Mouse (Mus musculus): ENCODE data around the gene Baz1b. TPM values are rescaled to one million over a fixed set of nuclear protein-coding genes. Genes with fewer than 3 reads are reported as not detected.

Baz1b gene
- total RNA-seq, 1 experiment, result 70.1 TPM

DNA sequence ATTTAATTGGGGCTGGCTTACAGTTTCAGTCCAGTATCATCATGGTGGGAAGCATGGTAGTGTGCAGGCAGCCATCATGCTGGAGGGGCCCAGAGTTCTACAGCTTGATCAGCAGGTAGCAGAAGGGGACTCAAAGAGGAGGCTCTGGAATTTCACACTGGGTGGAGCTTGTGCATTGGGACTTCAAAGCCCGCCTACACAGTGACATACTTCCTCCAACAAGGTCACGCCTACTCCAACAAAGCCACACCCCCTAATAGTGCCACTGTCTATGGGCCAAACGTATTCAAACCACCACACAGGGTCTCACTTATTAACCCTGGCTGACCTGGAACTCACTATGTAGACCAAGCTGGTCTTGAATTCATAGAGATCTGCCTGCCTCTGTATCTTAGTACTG, 69.1 kb downstream of the Baz1b start:
- DNase-seq (ENCODE audit: low read depth, low spot score), result no peak
- Histone ChIP-seq H3K27ac (ENCODE audit: insufficient read depth, low read depth, low read length, poor library complexity, severe bottlenecking) (no peak overlapping the region), H3K4me3 (ENCODE audit: insufficient read depth in 1 of 2, low read depth in 1 of 2, low read length in 2 of 2, poor library complexity in 1 of 2, severe bottlenecking in 1 of 2) (no peak overlapping the region), H3K9me3 (ENCODE audit: control insufficient read depth, insufficient read depth, low read depth, low read length) (no peaks in the 10 kb centered on the region), H3K36me3 (ENCODE audit: control insufficient read depth, insufficient read depth, low read length, poor library complexity, severe bottlenecking) (no peaks in the 10 kb centered on the region), H3K9ac (ENCODE audit: insufficient read depth, low read depth, low read length, poor library complexity, severe bottlenecking) (no peak overlapping the region), H3K4me1 (ENCODE audit: control insufficient read depth in 2 of 2, insufficient read depth in 2 of 2, low read length in 2 of 2, poor library complexity in 1 of 2) (peaks cover 2 to 3% of the 10 kb centered on the region in 2 experiments; a peak in 1 of 4 replicates)
- in situ Hi-C loops (cut with MboI; ENCODE audit: low sequenced_read_pairs in 2 of 2, unreplicated experiment in 2 of 2), result no loop called here
- no peak for TF ChIP-seq MAFK (IDR thresholded peaks at IDR 0.05; ENCODE audit: insufficient read depth, low read depth, low read length)
- TF ChIP-seq ZC3H11A (IDR thresholded peaks at IDR 0.05; ENCODE audit: borderline replicate concordance, low read depth, low read length), result no peak
- TF ChIP-seq ZNF384 (IDR thresholded peaks at IDR 0.05; ENCODE audit: low read depth, low read length), result no peak
- TF ChIP-seq CHD2 (IDR thresholded peaks at IDR 0.05; ENCODE audit: low read depth, low read length), result no peak
- TF ChIP-seq HCFC1 (IDR thresholded peaks at IDR 0.05; ENCODE audit: borderline replicate concordance, insufficient read depth, low read length), result no peak

DNA sequence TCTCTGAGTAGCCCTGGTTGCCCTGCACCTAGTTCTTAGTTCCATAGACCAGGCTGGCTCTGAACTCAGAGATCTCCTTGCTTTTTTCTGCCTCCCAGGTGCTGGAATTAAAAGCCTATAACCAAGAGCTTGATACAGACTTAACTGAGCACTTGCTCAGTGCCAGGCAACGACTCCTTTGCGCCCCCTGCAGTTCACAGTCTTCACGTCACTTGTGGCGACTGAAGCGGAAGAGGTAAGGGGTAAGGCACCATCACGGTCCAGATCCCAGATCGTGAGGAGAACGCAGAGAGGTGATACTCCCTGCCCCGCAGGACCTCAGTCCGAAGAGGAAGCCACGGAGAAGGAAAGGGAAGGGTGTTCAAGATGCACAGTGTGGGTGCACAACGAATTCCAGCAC, 70.5 kb downstream of the Baz1b start:
- DNase-seq (ENCODE audit: low read depth, low spot score), result no peak
- no peak overlapping the region for H3K9ac ChIP-seq (ENCODE audit: insufficient read depth, low read depth, low read length, poor library complexity, severe bottlenecking)
- TF ChIP-seq CHD2 (IDR thresholded peaks at IDR 0.05; ENCODE audit: low read depth, low read length), result 0 out of 2 replicates have a peak, but pooled peaks have one; percentile 16
- no peak for TF ChIP-seq MAFK (IDR thresholded peaks at IDR 0.05; ENCODE audit: insufficient read depth, low read depth, low read length)
- in situ Hi-C loops (cut with MboI; ENCODE audit: low sequenced_read_pairs in 2 of 2, unreplicated experiment in 2 of 2), result no loop called here
- no peak overlapping the region for H3K27ac ChIP-seq (ENCODE audit: insufficient read depth, low read depth, low read length, poor library complexity, severe bottlenecking)
- no peak overlapping the region for H3K4me3 ChIP-seq (ENCODE audit: insufficient read depth in 1 of 2, low read depth in 1 of 2, low read length in 2 of 2, poor library complexity in 1 of 2, severe bottlenecking in 1 of 2)
- no peaks in the 10 kb centered on the region for H3K36me3 ChIP-seq (ENCODE audit: control insufficient read depth, insufficient read depth, low read length, poor library complexity, severe bottlenecking)
- peaks cover 2 to 3% of the 10 kb centered on the region in 2 experiments; a peak in 1 of 4 replicates for H3K4me1 ChIP-seq (ENCODE audit: control insufficient read depth in 2 of 2, insufficient read depth in 2 of 2, low read length in 2 of 2, poor library complexity in 1 of 2)
- H3K9me3 ChIP-seq (ENCODE audit: control insufficient read depth, insufficient read depth, low read depth, low read length), result no peaks in the 10 kb centered on the region

DNA sequence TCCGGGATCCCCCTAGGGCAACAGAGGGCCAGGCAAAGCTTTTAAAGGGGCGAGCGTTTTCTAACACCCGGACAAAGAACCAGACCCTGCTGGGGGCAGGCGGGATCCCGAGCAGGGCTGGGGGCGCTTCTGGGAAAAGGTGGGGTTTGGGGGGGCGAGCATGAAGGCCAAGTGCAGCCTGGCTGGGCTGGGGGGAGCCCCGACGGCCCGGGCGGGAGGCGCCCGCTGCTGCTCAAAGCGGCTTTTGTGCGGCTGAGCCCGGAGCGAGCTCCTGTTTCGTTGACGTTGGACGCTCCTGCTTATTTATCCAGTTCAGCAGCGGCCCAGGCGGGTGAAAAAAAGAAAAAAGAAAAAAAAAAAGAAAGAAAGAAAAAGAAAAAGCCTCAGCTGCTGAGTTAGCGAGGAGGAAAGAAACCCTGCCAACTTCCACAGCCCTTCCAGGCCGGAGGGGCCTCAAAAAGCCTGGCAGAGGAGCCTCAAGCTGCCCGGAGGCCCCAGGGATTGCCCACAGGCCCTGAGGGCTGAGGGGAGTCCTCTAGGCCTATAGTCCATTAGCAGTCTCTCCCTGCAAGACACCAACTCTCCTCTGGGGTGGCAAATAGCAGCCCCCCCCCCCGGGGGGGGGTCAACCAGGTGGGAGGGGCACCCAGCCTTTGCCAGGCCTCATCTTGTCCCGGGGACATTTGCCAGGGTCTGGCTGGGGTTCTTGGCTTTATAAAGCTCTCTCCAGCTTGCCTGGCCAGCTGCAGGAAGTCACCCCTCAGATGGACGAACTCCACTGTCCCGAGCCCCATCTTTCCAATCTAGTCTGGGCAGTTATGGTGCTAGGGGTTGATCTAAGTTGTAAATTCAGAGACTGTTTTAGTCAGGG, 71.5 kb downstream of the Baz1b start:
- in situ Hi-C loops (cut with MboI; ENCODE audit: low sequenced_read_pairs in 2 of 2, unreplicated experiment in 2 of 2), result no loop called here
- peaks cover 0 to 2% of the 10 kb centered on the region in 2 experiments; a peak in 1 of 4 replicates for H3K4me1 ChIP-seq (ENCODE audit: control insufficient read depth in 2 of 2, insufficient read depth in 2 of 2, low read length in 2 of 2, poor library complexity in 1 of 2)
- H3K4me3 ChIP-seq (ENCODE audit: insufficient read depth in 1 of 2, low read depth in 1 of 2, low read length in 2 of 2, poor library complexity in 1 of 2, severe bottlenecking in 1 of 2), result peak overlapping the region in 1 of 2 experiments; percentile 48; a peak in 2 of 4 replicates
- TF ChIP-seq ZNF384 (IDR thresholded peaks at IDR 0.05; ENCODE audit: low read depth, low read length) (no peak), CHD2 (IDR thresholded peaks at IDR 0.05; ENCODE audit: low read depth, low read length) (no peak), MAFK (IDR thresholded peaks at IDR 0.05; ENCODE audit: insufficient read depth, low read depth, low read length) (no peak), ZC3H11A (IDR thresholded peaks at IDR 0.05; ENCODE audit: borderline replicate concordance, low read depth, low read length) (no peak), HCFC1 (IDR thresholded peaks at IDR 0.05; ENCODE audit: borderline replicate concordance, insufficient read depth, low read length) (no peak)
- H3K9me3 ChIP-seq (ENCODE audit: control insufficient read depth, insufficient read depth, low read depth, low read length), result no peaks in the 10 kb centered on the region
- no peak for DNase-seq (ENCODE audit: low read depth, low spot score)
- no peak overlapping the region for H3K27ac ChIP-seq (ENCODE audit: insufficient read depth, low read depth, low read length, poor library complexity, severe bottlenecking)
- H3K36me3 ChIP-seq (ENCODE audit: control insufficient read depth, insufficient read depth, low read length, poor library complexity, severe bottlenecking), result no peaks in the 10 kb centered on the region
- H3K9ac ChIP-seq (ENCODE audit: insufficient read depth, low read depth, low read length, poor library complexity, severe bottlenecking), result peak overlapping the region; percentile 34

DNA sequence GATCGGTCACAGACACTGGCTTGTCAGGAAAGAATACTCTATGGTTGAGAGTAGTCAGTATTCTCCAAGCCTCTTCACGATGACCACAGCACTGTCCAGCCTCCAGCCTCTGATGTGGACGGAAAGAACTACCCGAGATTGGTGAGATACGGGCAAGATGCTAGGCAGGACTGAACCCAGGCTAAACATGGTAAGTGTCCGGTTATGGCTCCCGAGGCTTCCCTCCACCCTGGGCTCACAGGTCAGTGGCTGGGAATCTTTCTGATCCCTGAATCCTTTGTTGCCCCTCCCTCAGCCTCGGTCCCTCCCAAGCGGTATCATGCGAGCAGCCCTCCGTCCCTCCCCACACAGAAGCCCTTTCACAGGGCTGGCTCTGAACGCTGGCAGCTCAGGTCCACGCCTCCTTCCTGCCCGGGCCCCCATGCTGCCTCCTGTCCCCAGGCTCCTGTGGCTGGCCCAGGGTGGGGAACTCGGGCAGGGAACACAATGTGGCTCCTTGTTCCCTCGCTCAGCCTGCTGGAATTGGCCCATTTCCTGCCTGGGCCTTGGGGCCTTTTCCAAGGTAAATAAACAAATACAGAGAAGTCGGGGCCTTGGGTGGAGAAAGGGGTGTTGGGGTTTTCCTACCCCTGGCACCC, 76.9 kb downstream of the Baz1b start:
- TF ChIP-seq MAFK (IDR thresholded peaks at IDR 0.05; ENCODE audit: insufficient read depth, low read depth, low read length), result no peak
- no peak for TF ChIP-seq ZNF384 (IDR thresholded peaks at IDR 0.05; ENCODE audit: low read depth, low read length)
- no peak for TF ChIP-seq CHD2 (IDR thresholded peaks at IDR 0.05; ENCODE audit: low read depth, low read length)
- no peak for TF ChIP-seq ZC3H11A (IDR thresholded peaks at IDR 0.05; ENCODE audit: borderline replicate concordance, low read depth, low read length)
- no peak for TF ChIP-seq HCFC1 (IDR thresholded peaks at IDR 0.05; ENCODE audit: borderline replicate concordance, insufficient read depth, low read length)
- no peak for DNase-seq (ENCODE audit: low read depth, low spot score)
- Histone ChIP-seq H3K27ac (ENCODE audit: insufficient read depth, low read depth, low read length, poor library complexity, severe bottlenecking) (no peak overlapping the region), H3K4me1 (ENCODE audit: control insufficient read depth in 2 of 2, insufficient read depth in 2 of 2, low read length in 2 of 2, poor library complexity in 1 of 2) (peaks cover 0 to 4% of the 10 kb centered on the region in 2 experiments; a peak in 1 of 4 replicates), H3K9ac (ENCODE audit: insufficient read depth, low read depth, low read length, poor library complexity, severe bottlenecking) (peak overlapping the region; percentile 38), H3K9me3 (ENCODE audit: control insufficient read depth, insufficient read depth, low read depth, low read length) (no peaks in the 10 kb centered on the region), H3K4me3 (ENCODE audit: insufficient read depth in 1 of 2, low read depth in 1 of 2, low read length in 2 of 2, poor library complexity in 1 of 2, severe bottlenecking in 1 of 2) (peak overlapping the region; percentile 23 to 43; a peak in 3 of 4 replicates), H3K36me3 (ENCODE audit: control insufficient read depth, insufficient read depth, low read length, poor library complexity, severe bottlenecking) (no peaks in the 10 kb centered on the region)
- in situ Hi-C loops (cut with MboI; ENCODE audit: low sequenced_read_pairs in 2 of 2, unreplicated experiment in 2 of 2), result no loop called here

Measured in ES-E14 (cell line).